Mouse (Mus musculus) mouse trophoblast stem cell (cell line): ENCODE data around the gene Acss3.

ENCODE experiments used
- in situ Hi-C, 2 experiments: fragments of 300-500 bp; cut with MseI, MboI; formaldehyde crosslinking; loops; 2 replicates in 1 of 2; 3 replicates in 1 of 2; pipeline ENCODE4 v1.15.1; 2025

Gene Acss3

GRCm38 (mm10) chr10:107011142-107011541 is 112.3 kb downstream of the Acss3 start:
- in situ Hi-C loops, result no loop called here

- in situ Hi-C loops, result no loop called here
Observed at GRCm38 (mm10) chr10:106998052-106998625, 125.3 kb downstream of the Acss3 start.

GRCm38 (mm10) chr10:106989478-106989877 is 134.0 kb downstream of the Acss3 start:
- in situ Hi-C loops, result no loop called here

GRCm38 (mm10) chr10:106975193-106976141 is 148.0 kb downstream of the Acss3 start:
- in situ Hi-C loops, result no loop called here

- in situ Hi-C loops, result no loop called here
Observed at GRCm38 (mm10) chr10:106959026-106959425, 164.4 kb downstream of the Acss3 start.

GRCm38 (mm10) chr10:106941380-106941779 is 182.1 kb downstream of the Acss3 start:
- in situ Hi-C loops, result no loop called here

- in situ Hi-C loops, result no loop called here
Observed at GRCm38 (mm10) chr10:106939441-106939840, 184.0 kb downstream of the Acss3 start.

GRCm38 (mm10) chr10:106938851-106939250 is 184.6 kb downstream of the Acss3 start:
- in situ Hi-C loops, result no loop called here

GRCm38 (mm10) chr10:106936996-106937395 is 186.5 kb downstream of the Acss3 start:
- in situ Hi-C loops, result no loop called here

- in situ Hi-C loops, result no loop called here
Observed at GRCm38 (mm10) chr10:106932571-106933073, 190.8 kb downstream of the Acss3 start.

GRCm38 (mm10) chr10:106928576-106929332 is 194.7 kb downstream of the Acss3 start:
- in situ Hi-C loops, result no loop called here

- in situ Hi-C loops, result loop anchor here in 1 of 2 experiments (25.0 kb wide), 1 partner anchor 312 kb away; no protein-coding TSS in a partner anchor
Observed at GRCm38 (mm10) chr10:106924798-106925197, 198.7 kb downstream of the Acss3 start.

- in situ Hi-C loops, result loop anchor here in 1 of 2 experiments (25.0 kb wide), 1 partner anchor 312 kb away; no protein-coding TSS in a partner anchor
Observed at GRCm38 (mm10) chr10:106924334-106924733, 199.1 kb downstream of the Acss3 start.

GRCm38 (mm10) chr10:106914822-106915221 is 208.6 kb downstream of the Acss3 start:
- in situ Hi-C loops, result loop anchor here in 1 of 2 experiments (25.0 kb wide), 1 partner anchor 303 kb away; no protein-coding TSS in a partner anchor

GRCm38 (mm10) chr10:106914275-106914674 is 209.2 kb downstream of the Acss3 start:
- in situ Hi-C loops, result loop anchor here in 1 of 2 experiments (25.0 kb wide), 1 partner anchor 302 kb away; no protein-coding TSS in a partner anchor

GRCm38 (mm10) chr10:106913032-106913431 is 210.4 kb downstream of the Acss3 start:
- in situ Hi-C loops, result loop anchor here in 1 of 2 experiments (25.0 kb wide), 1 partner anchor 301 kb away; no protein-coding TSS in a partner anchor

- in situ Hi-C loops, result loop anchor here in 1 of 2 experiments (25.0 kb wide), 1 partner anchor 298 kb away; no protein-coding TSS in a partner anchor
Observed at GRCm38 (mm10) chr10:106910108-106910507, 213.4 kb downstream of the Acss3 start.

GRCm38 (mm10) chr10:106896351-106896750 is 227.1 kb downstream of the Acss3 start:
- in situ Hi-C loops, result no loop called here
